In genomic region chr2:146100489-146101060, GRCm38 (mm10) we compare ENCODE assay signal across 20 mouse cellular contexts.
"Had no signal": no experiment of that assay in that cellular context is flagged by ENCODE, and none has a peak within 500 bp of the region (broad histone marks: within the 10 kb centered on the region; RNA-seq: fewer than 3 reads in every experiment).

No protein-coding gene starts in this region.

- H3K36me3 ChIP-seq: lung, embryonic 15.5 days; neural tube, embryonic 12.5 days had no signal

- H3K4me3 ChIP-seq: lung, embryonic 15.5 days; megakaryocyte, embryonic 14.5 days; neural tube, embryonic 12.5 days had no signal

- H3K9ac ChIP-seq: liver, embryonic 13.5 days; liver, embryonic 15.5 days; liver, postnatal 0 days; lung, embryonic 15.5 days; neural tube, embryonic 12.5 days had no signal

- H3K4me1 ChIP-seq: lung, embryonic 15.5 days; neural tube, embryonic 12.5 days had no signal

- H3K27me3 ChIP-seq: liver, embryonic 13.5 days; lung, embryonic 15.5 days had no signal

- H3K4me2 ChIP-seq: liver, embryonic 11.5 days; lung, embryonic 15.5 days; neural tube, embryonic 12.5 days had no signal

- DNase-seq: liver, embryonic 13.5 days; liver, postnatal 0 days; lung, adult 2 months; lung, postnatal 14 days; lung, postnatal 36 days; retina, postnatal 1 day; right cerebral cortex, adult 18-20 months; right cerebral cortex, postnatal 25 days; right cerebral cortex, postnatal 4 days; spleen, adult 18-20 months; thymus, adult 18-20 months; thymus, postnatal 14 days; thymus, postnatal 36 days had no signal

- H3K9me3 ChIP-seq: liver, embryonic 13.5 days; liver, embryonic 15.5 days; lung, embryonic 15.5 days; neural tube, embryonic 12.5 days had no signal

- H3K27ac ChIP-seq: liver, embryonic 15.5 days; lung, embryonic 15.5 days; macrophage; neural tube, embryonic 12.5 days had no signal

- ATAC-seq: liver, postnatal 0 days; lung, postnatal 0 days had no signal
